8 mouse cellular contexts compared by ENCODE assay signal in genomic region chr9:98424725-98425210, GRCm38 (mm10). TPM values are rescaled to one million over a fixed set of nuclear protein-coding genes. Genes with fewer than 3 reads are reported as not detected.
A peak's percentile ranks its signal among the peaks of the same experiment; 100 is the strongest.
DNase-seq lines count a peak whose midpoint lies in the region; ATAC-seq and TF ChIP-seq lines count a peak whose summit lies in the region.

No protein-coding gene starts in this region.

- no peak overlapping the region for H3K27ac ChIP-seq in kidney, adult 2 months (ENCODE audit: insufficient read depth, low read depth, low read length)
- peak overlapping the region; percentile 43 for H3K27ac ChIP-seq in lung, embryonic 16.5 days (ENCODE audit: low read length)

- no peak for TF ChIP-seq POLR2A in kidney, adult 2 months (IDR thresholded peaks at IDR 0.05; ENCODE audit: low read depth, low read length)

- H3K4me2 ChIP-seq in lung, embryonic 16.5 days (ENCODE audit: low read depth, low read length) = peak overlapping the region; percentile 77

- no peaks in the 10 kb centered on the region for H3K27me3 ChIP-seq in kidney, adult 2 months (replicated peaks; ENCODE audit: control insufficient read depth, insufficient read depth, low read length)
- no peaks in the 10 kb centered on the region for H3K27me3 ChIP-seq in lung, embryonic 16.5 days (ENCODE audit: control insufficient read depth, insufficient read depth, low read depth, low read length)

- peak overlapping the region; percentile 75 for H3K9ac ChIP-seq in lung, embryonic 16.5 days (ENCODE audit: low read length)

- H3K36me3 ChIP-seq in kidney, adult 2 months (ENCODE audit: control insufficient read depth, insufficient read depth, low read length) = no peaks in the 10 kb centered on the region
- H3K36me3 ChIP-seq in lung, embryonic 16.5 days (ENCODE audit: control insufficient read depth, insufficient read depth, low read length) = no peaks in the 10 kb centered on the region

- peak; percentile 33 for DNase-seq in adrenal gland, adult 2 months
- DNase-seq in embryo, embryonic 11 days = peak; percentile 83
- peak; percentile 59 to 66 for DNase-seq in heart, adult 9 months (ENCODE audit: low spot score in 2 of 2)
- DNase-seq in kidney, adult 2 months = peak; percentile 65
- DNase-seq in ovary, postnatal 14 days (ENCODE audit: low spot score) = peak; percentile 52
- DNase-seq in layer of hippocampus, adult 9-11 months = no peak

- H3K4me1 ChIP-seq in kidney, adult 2 months (ENCODE audit: control insufficient read depth, insufficient read depth, low read length) = peaks cover 13% of the 10 kb centered on the region; the same call in 1 of the 2 replicates
- peaks cover 45% of the 10 kb centered on the region for H3K4me1 ChIP-seq in lung, embryonic 16.5 days (replicated peaks; ENCODE audit: control insufficient read depth, insufficient read depth, low read length)

- ATAC-seq in lung, embryonic 16.5 days (ENCODE audit: low read depth) = peak; percentile 81
- no peak for ATAC-seq in frontal cortex, adult (ENCODE audit: low TSS enrichment)

- 1% methylated on average over 42 of the region's 42 CpGs for WGBS in kidney, adult 2 months
- under 1% methylated on average over 42 of the region's 42 CpGs for WGBS in lung, embryonic 16.5 days

- peak overlapping the region; percentile 50 for H3K4me3 ChIP-seq in kidney, adult 2 months (ENCODE audit: insufficient read depth, low read depth, low read length)
- H3K4me3 ChIP-seq in lung, embryonic 16.5 days (ENCODE audit: low read length) = peak overlapping the region; percentile 70

- TF ChIP-seq CTCF in kidney, adult 2 months (conservative IDR thresholded peaks at IDR 0.05; ENCODE audit: insufficient read depth, insufficient read length, low read depth, low read length) = no peak

- no peaks in the 10 kb centered on the region for H3K9me3 ChIP-seq in lung, embryonic 16.5 days (ENCODE audit: control insufficient read depth, low read length)

RNA-seq across cellular contexts. Expression of gene Rbp1, which starts 2.0 kb away (rescaled TPM):
- 1 to 10 TPM; 5.7 to 7.8 TPM for total RNA-seq in adrenal gland, adult 2 months (2021)
- 3.3 and 3.7 TPM in 2 replicates for polyA plus RNA-seq in adrenal gland, adult 2 months (2012; rRNA removed)
- 6.4 and 6.7 TPM in 2 replicates for polyA plus RNA-seq in kidney, adult 2 months (2012; rRNA removed)
- 96.5 and 102 TPM in 2 replicates for polyA plus RNA-seq in lung, embryonic 16.5 days (2015; fragmentation: Nextera tagmentation; extraction: Ambion mirVana)

Comparison
In these comparisons a context has a peak if more than half of its experiments do, and no peak if none do; other contexts are left out.
1. RNA of gene Rbp1, which starts 2.0 kb away (polyA plus RNA-seq): 96.5 to 102 TPM in lung, embryonic 16.5 days; 6.4 to 6.7 TPM in kidney, adult 2 months and 3.3 to 3.7 TPM in adrenal gland, adult 2 months; every median in the first group is over 10 times any median in the second.